Mouse (Mus musculus): ENCODE results near the gene Tbc1d30.

Tbc1d30 gene

DNA sequence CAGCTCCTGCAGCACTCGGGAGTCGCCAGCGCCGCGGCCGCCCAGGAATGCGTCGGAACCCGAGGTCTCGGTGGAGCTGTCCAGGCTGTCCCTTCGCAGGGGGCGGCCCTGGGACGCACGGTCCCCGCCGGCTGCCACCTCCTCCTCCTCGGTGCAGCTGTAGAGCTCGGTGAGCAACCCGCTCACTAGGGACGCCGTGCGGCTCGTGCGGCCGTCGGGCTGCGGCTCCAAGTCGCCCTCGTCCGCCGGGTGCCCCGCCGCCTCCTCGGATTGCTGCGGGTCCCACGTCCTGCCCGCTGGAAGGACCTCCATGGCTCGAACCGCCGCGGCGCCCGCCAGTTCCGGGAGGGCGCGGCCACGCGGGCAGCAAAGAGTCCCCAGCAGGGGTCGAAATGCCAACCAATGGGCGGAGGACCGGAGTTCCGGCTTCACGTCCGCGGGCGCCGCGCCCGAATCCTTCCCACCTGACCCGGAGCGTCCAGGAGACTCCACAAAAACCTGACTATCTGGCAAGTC lies at the start of gene Tbc1d30:
Gene Tbc1d30 (minus strand): TSS at position 213 of the 516 bp plus-strand sequence.
- DNase-seq: no peak

DNA sequence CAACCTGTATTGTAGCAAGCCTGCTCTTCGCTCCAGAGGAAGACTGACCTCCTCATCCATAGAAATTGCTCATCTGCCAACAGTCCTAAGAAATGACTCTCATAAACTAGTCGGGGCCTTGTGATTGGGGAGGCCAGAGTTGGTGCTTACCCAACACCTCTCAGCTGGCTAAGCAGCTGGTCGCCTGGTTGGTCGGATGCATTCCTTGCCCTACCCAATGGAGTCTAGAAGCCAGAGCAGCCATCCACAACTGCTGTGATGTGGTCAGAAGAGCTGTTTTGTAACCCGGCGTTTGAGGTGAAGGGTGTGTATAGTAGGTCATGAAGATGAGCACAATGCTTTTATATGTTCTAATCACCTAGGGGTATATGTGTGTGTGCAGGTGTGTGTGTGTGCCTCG lies 47.5 kb upstream of the Tbc1d30 start:
- no peak for DNase-seq

DNA sequence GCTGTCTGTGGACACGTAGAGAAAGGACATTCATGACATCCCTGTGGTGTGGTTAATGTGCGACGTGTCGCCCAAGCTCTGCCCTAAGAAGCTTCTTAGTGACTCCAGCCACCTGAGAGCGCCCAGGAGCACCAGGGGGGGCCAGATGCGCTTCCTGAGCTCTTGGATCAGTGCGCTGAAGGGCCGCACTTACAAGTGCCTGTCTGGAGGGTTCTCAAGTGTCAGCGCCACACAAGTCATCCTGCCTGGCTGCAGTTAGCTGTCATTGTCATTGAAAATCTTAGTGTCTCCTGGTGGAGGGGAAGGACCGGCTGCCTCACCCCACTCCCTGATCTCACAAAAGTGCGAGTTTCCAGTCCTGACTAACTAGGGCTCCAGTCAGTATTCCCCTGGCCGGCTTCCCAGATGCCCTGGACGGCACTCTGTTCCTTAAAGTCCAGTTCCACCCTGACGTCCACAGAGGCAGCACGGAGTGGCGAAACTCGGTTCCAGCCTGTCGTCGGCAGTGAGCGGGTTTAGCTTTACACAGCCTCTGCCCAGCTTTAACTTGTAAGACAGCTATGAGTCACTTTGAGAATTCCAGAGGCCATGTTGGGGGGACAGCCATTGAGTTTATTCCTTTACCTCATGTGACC lies 44.6 kb upstream of the Tbc1d30 start:
- no peak for DNase-seq

DNA sequence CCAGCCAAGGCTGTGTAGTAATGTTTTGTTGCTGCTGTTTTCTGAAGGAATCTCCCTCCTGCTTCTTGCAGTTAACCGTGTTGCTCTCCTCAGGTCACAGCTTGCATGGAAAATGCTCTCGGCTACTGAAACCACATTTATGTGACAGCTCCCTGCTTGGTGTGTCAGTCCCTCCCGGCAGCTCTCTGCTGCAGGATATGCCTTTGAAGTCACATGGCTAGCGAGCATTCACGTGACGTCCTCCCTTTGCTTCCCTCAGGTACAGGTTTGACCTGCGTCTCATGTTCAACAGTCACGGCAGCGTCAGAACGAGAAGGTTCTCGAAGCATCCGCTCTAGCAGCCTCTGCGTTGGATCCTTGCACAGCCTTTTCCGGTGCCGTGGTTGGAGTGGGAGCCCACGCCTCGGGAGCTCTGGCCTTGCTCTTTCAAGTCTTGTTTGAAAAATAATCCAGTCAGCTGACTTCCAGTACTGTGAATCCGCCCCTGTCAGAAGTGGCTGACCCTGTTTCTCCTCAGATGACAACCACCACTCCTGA lies 43.8 kb upstream of the Tbc1d30 start:
- DNase-seq: no peak

DNA sequence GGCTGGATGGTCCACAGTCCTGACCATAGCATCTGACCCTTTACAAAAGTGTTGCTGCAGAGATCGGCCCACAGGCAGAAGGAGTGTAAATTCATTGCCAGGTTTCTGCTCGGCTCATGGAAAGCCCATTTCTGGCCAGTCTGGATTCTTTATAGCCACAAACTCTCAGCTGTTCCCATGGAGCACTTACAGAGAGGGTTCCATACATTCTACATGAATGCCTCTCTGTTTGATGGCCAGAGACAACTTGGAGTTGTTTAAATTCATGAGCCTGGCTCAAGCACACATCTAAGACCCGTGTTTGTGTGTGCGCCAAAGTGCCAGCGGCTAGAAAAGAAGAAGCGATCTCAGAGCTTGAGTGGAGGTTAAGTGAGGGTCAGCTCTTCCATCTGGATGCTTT lies 43.2 kb upstream of the Tbc1d30 start:
- no peak for DNase-seq

DNA sequence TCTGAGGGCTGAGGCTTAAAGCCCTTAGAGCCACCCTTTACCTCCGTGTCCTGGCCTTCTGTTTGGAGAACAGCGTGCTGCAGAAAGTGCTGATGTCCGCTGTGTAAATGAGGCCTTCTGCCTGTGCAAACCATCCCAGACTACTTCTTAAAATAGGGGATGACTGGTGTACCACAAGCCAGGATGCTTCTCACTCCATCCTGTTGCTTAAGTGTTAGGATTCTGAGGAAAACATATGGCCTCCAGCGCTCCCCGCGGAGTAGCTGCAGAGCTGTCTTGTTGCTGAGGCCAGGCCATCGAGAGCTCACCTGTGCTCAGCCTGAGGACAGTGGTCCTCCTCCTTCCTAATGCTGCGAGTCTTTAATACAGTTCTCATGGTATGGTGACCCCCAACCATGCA lies 40.8 kb upstream of the Tbc1d30 start:
- peak; percentile 50 for DNase-seq

DNA sequence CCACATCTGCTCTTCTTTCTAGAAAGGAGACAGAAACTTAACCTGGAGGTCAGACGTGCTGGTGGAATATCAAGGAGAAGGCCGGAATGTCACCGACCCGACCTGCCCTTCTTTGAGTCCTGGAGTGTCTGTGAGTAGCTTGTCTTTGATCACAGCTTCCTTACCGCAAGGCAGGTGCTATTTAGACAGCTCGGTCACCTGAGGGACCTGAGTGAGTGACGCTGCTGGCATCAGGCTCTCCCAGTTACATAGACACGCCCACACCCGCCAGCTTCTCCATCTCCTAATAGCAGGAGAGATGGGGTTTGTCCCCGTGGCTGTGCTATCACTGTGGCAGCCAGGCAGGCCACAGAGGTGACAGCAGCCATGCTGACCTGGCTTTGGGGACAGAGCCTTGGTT lies 39.5 kb upstream of the Tbc1d30 start:
- DNase-seq: no peak

DNA sequence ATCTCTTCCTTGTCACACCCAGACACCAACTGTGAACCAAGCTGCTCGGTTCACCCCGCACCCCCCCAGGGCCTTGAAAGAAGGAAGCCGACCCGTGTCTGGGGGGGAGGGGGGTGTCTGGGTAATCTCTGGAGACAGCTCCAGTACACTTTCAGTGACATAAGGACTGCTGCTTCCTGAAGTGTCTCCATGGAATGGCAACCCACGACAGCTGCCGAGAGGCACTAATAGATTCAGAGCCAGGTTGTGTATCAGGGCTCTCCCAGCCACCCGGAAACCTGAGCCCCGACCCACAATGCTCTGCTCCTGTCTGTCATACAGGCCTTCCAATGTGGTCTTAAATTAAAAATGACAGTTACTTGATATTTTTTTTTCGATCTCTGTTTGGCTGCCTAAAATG lies 35.3 kb upstream of the Tbc1d30 start:
- DNase-seq: no peak

DNA sequence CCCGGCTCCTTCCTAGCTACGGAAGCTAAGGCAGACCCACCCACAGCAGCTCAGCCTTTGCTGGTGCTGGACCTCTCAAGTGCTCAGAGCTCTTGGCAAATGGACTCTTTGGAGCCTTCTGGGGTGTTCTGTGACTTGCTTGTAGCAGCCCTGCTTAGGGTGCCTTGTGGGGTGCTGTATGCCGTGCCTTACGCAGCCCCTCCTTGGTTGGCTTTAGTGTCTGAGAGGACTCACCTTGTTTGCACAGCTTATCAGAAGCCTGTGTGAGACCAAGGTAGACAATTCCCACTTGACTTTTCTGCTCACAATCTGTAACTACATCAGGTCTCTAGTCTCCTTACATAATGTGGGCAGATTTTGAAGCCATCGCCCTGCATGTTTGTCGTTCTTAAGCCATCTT lies 34.6 kb upstream of the Tbc1d30 start:
- DNase-seq: no peak

DNA sequence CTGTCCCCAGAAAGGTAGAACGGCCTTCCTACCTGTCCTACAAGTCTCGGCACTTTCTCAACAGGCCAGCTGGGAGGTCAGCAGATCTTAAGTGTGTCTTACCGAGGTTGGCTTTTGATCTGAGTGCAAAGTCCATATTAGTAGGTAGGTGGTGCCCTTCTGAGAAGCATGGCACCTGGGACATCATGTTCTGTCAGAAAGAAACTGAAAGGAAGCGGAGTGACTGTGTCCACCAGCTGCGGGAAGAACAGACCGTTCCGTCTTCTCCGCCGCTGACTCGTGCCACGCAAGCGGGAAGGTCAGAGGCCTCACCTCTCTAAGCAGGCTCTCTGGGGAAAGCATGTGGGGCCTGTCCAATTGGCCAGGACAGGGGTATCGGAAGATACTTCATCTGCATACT lies 33.6 kb upstream of the Tbc1d30 start:
- DNase-seq: no peak

DNA sequence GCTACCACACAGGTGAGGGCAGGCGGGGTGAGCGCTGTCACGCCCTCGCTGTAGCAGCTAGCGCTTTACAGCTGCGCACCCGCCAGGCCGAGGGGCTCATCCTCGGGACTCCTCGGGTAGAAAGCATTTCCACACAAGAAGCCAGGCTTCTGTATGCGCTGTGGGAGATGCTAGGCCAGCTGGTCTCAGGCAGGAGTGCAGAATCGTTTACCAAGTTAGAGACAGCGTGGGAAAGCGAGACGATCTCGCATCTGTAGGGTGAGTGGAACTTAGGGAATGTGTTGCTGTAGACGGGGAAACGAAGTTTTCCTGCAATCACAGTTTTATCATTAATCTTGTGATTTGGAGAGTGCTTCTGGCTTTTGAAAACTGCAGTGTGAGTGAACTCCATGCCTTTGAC lies 30.2 kb upstream of the Tbc1d30 start:
- DNase-seq: no peak

DNA sequence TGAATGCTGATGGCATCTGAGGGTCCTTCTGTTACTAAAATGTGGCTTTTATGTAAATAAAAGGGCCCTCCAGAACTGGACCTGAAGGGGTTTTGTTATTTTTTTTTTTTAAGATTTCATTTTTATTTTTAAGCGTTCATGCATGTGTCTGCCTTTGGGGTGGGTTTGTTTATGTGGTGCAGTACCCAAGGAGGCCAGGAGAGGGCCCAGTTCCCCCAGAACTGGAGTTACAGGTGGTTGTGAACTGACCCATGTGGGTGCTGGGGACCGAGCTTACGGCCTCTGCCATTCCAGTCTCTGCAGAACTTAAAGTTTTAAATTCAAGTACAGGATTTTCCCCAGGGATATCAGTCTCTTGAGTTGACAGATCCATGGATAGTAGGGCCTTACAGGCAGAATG lies 28.3 kb upstream of the Tbc1d30 start:
- DNase-seq: no peak

DNA sequence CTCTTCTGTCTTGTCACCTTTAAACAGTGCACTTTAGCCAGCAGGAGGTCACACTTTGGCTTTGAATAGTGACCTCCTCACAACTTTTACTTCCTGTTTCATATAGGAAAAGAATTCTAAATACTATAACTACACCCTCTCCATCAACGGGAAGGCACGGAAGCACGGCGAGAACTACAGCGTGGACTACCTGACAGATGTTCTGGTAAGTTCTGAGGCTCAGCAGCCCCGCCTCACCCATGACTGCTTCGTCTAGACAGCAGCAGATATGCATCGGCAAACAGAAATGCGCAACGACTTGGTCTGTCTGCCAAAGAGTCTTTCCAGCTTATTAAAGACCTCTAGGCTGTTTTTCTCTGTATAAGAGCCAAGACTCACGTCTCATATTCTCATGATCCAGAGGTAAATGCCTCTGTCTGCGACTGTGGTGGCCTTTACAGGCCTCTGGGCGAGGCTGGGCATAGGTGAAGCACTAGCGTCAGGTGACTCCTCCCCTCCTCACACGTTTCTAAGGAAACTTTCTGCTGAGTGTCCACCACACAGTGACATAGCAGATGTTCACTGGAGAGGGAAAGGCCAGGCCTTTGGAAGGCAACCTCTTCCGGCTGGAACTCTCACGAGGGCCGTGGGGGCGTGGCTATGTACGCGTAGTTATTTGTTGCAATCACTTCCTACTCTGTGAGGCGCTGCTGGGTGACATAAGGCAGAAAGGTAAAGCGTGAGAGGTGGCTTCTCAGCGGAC lies 25.6 kb upstream of the Tbc1d30 start:
- no peak for DNase-seq

DNA sequence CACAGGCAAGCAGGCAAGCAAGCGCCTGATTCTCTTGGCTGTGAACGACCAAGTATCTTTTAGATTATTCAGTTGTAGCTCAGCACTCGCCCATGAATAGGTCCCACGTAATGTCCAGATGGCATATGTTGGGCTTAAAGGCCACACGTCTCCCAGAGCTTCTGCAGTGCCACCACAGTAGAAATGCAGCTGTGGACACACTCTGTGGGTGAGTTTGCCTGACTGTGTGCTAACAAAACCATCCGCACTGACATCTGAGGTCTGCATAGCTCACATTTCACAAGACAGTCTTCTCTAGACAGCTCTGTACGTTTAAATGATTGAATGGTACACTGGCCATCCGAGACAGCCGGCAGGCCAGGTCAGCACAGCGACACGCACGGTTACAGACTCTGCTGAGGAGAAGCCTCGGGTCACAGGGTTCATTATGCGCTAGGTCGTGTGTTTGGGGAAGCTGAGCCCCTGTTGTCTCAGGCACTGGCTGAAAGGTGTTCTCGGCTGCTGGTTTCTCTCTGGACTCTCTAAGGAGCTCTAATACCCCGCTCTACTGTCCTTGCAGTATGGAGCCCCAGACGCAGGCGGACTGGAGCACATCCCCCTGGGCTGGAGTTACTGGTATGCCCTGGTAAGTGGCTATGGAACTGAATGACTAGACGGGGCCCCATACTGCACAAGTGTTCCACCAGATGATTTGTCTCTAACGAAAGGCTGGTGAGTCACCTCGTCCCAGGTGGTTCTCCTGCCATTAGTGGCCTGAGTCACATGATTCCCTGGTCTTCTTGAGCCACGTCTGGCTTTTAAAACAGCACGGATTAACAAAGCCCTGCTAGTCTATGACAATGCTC lies 24.8 kb upstream of the Tbc1d30 start:
- DNase-seq: no peak

DNA sequence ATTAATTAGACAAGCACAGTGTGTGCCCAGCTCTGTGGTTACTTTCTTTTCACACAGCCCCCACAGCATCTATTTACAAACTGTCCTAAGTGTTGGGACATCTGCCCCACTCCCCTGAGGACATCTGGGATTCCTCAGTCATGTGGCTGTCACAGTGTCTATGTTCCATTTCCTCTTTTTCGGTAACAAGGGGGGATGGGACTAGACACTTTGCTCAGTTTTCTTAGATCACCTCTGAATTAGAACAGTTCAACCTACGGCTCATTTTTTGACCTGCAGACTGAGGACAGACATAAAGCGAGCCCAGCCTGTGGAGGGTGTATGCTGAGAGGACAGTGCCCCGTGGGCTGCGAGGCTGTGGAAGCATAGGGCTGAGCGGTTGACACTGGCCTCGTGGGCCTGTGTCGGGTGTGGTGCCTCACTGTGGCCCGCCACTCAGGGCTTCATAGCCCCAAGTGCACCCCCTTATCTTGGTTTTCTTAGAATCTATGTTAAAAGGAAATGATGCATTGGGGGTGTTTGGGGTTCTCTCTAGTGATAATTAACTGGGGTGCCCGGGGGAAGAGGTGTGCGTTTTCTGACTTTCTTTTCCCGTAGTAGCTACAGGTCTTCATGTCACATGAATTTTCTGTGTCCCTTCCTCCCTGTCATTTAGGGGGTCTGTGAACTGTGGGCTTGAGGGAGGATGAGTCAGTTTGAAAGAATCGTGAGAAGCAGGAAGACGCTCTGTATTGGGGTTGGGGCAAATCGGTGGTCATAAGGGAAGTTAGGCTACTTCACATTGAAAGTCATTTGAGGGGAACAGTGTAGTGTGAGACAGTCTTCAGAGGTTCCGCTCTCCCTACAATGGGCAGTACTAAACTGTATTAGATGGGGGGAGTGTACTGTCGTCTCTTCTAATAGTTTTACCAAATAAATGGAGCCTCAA lies 23.9 kb upstream of the Tbc1d30 start:
- no peak for DNase-seq

DNA sequence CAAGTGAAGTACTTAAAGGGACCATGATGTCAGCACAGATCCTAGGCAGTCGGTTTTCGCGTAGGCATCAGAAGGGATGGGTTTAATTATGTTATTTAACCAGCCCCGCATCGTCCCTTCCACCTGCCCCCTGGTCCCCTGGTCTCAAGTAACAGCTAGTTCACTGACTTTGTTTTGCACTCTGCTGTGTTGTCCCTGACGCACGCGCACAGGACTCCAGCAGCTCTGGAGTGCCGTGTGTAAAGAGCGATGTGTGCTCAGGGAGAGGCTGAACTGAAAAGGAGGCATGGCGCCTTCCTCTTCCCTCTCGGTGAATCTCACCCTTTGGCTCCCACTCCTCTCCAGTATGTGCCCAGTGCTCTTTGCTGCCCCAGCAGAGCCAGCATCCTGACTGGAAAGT lies 22.9 kb upstream of the Tbc1d30 start:
- no peak for DNase-seq

DNA sequence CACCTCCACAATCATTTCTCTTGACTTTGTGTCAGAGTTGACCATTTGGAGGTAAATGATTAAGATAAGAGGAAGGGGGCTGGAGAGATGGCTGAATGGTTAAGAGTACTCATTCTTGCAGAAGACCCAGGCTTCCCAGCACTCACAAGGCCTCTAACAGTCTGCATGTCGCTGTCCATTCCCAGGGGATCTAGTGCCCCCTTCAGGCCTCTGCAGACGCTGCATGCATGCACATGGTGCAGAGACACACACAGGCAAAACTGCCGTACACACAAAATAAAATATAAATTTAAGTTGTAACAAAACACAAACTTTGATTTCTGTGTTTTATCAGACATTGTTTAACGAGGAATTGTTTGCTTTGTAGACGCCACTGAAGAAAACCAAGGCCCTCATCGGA lies 19.7 kb upstream of the Tbc1d30 start:
- no peak for DNase-seq

DNA sequence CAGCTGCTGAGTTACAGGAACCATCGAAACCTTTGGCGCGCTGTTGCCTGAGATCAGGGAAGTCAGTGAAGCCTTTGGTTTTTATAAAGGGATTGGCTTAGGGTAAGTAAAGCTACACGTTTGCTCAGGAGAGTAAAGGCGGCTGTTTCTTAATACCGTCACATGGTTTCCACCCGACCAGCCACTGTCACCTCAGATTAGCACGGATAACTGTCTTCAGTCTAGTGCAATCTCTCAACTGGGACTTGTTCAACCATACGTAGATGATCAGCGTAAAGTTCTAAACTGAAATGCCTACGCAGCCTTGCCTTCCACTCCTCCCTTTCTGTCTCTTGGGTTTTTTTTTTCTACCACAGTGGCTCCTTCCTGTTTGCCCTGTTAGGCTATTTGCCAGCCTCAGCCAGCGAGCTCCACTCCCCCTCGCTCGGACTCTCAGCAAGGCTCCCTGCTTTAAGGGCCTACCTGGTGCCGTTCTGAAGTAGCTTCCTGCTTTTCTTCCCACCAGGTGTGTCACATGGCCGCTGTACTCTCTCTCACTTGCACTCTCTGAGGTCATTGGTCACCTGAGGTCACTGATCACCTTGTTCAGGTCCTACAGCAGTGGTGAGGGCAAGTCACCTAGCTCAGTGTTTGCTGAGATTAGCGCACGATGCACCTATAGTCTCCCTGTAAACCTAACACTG lies 17.8 kb upstream of the Tbc1d30 start:
- no peak for DNase-seq

DNA sequence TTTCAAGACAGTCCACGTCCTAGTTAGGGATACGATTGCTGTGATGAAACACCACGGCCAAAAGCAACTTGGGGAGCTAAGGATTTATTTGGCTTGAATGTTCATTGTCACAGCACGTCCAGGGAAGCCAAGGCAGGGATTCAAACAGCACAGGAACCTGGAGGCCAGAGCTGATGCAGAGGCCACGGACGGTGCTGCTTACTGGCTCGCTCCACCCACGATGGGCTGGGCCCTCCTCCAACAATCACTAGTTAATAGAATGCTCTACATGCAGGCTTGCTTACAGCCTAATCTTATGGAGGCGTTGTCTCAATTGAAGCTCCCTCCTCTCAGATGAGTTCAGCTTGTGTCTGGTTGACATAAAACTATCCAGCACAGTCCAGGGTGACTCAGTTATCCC lies 16.7 kb upstream of the Tbc1d30 start:
- no peak for DNase-seq

DNA sequence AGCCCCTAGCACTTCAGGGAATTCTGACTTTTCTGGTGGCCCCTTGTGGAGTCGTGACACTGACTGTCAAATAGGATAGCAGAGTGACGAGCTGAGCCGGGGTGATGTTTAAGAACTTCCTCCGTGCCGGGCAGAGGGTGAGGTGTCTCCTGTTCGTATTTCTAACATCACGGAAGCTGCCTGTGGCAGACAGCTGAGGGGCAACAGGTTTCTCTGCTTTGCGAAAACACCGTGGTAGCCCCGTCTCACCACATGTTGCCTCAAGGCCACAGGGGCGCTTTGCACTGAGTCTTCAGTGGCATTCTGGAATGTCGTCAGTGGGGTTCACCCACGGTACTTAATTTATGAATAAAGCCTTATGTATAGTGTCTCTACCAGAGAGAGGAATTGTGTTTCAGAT lies 16.2 kb upstream of the Tbc1d30 start:
- DNase-seq: no peak

DNA sequence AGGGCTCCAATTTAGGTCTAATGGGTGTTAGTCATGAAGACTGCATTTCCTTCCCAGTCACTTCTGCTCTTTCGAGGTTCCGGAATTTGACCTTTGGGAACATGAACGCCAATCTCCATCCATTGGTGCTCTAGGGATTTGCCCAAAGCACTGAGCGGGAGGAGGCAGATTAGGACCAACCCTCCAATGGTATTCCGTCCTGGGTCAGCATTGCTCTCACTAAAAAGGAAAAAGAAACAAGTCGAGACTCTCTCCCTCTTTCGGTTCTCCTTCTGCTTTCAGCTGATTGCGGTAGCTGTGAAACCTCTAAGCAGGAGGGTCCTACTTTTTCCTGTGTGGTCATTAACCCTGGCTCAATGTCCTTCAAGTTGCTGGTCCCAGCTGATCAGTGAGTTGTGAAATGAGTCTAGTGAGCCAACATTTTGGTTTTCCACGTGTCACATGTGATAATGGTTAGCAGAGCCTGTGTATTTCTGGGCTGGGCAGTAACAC lies 14.7 kb upstream of the Tbc1d30 start:
- peak; percentile 27 for DNase-seq
